In the genomic region with DNA sequence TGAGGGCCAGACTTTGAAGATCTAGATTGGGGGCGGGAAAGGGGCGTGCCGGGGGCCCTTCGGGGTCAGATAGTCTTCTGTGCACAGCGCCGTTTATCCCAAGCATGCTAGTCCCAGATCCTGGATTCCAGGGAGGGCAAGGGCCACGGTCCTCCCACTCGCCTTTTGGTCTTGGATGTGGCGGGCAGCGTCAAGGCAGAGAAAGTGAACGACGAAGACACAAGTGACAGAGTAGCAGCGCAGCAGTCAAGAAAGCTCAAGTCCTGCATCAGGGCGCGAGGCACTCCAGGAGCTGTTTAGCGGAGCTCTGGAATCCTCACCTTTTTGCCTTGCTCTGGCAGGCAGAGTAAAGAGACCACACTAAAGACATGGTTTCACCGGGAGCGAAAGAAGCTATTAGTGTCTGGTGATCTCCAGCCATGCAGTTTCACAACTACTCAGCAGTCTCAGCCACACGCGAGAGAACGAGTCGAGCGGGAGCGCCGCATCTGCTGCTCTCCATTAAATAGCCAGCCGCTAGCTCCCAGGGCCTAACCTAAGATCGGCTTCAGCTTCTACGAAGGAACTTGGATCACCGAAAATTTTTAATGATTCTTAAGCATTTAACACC, we compare ENCODE assay signal across 13 mouse cellular contexts. TPM values are rescaled to one million over a fixed set of nuclear protein-coding genes. Genes with fewer than 3 reads are reported as not detected.
DNase-seq lines count a peak whose midpoint lies in the region; ATAC-seq lines count a peak whose summit lies in the region.
"Had no signal": no experiment of that assay in that cellular context is flagged by ENCODE, and none has a peak within 500 bp of the region (broad histone marks: within the 10 kb centered on the region; RNA-seq: fewer than 3 reads in every experiment).

No protein-coding gene starts in this region.

- intact Hi-C loops in gastrocnemius, postnatal 36 days (cut with DNase I): no loop called here

- no peak for ATAC-seq in heart, embryonic 14.5 days (ENCODE audit: insufficient number of reproducible peaks, insufficient read depth, low FRiP score, low read depth)
- ATAC-seq in forebrain, embryonic 14.5 days: no peak
- ATAC-seq in limb, embryonic 13.5 days (ENCODE audit: low FRiP score, low read depth): no peak
- ATAC-seq in neural tube, embryonic 14.5 days (ENCODE audit: low read depth): no peak

- H3K9ac ChIP-seq in heart, embryonic 14.5 days (ENCODE audit: low read length): no peak overlapping the region
- no peak overlapping the region for H3K9ac ChIP-seq in forebrain, embryonic 14.5 days (ENCODE audit: low read length)
- no peak overlapping the region for H3K9ac ChIP-seq in limb, embryonic 13.5 days
- H3K9ac ChIP-seq in neural tube, embryonic 14.5 days (replicated peaks; ENCODE audit: low read depth, low read length): no peak overlapping the region

- no peaks in the 10 kb centered on the region for H3K9me3 ChIP-seq in heart, embryonic 14.5 days (ENCODE audit: control insufficient read depth, low read length)
- H3K9me3 ChIP-seq in forebrain, embryonic 14.5 days (replicated peaks; ENCODE audit: control insufficient read depth, low read length): no peaks in the 10 kb centered on the region
- H3K9me3 ChIP-seq in limb, embryonic 13.5 days: no peaks in the 10 kb centered on the region
- no peaks in the 10 kb centered on the region for H3K9me3 ChIP-seq in neural tube, embryonic 14.5 days (ENCODE audit: control insufficient read depth, low read length)

- H3K4me1 ChIP-seq in heart, embryonic 14.5 days (ENCODE audit: control insufficient read depth in 2 of 2, insufficient read depth in 2 of 2, low read length in 2 of 2): no peaks in the 10 kb centered on the region; a peak in 1 of 4 replicates
- no peaks in the 10 kb centered on the region for H3K4me1 ChIP-seq in forebrain, embryonic 14.5 days (ENCODE audit: control insufficient read depth, insufficient read depth, low read length)
- H3K4me1 ChIP-seq in limb, embryonic 13.5 days: no peaks in the 10 kb centered on the region
- no peaks in the 10 kb centered on the region for H3K4me1 ChIP-seq in neural tube, embryonic 14.5 days (ENCODE audit: control insufficient read depth, insufficient read depth, low read length)

- no peaks in the 10 kb centered on the region for H3K36me3 ChIP-seq in heart, embryonic 14.5 days (ENCODE audit: control insufficient read depth, insufficient read depth, low read length)
- H3K36me3 ChIP-seq in forebrain, embryonic 14.5 days (ENCODE audit: control insufficient read depth, insufficient read depth, low read length): no peaks in the 10 kb centered on the region
- no peaks in the 10 kb centered on the region for H3K36me3 ChIP-seq in limb, embryonic 13.5 days
- H3K36me3 ChIP-seq in neural tube, embryonic 14.5 days (ENCODE audit: control insufficient read depth, insufficient read depth, low read length): no peaks in the 10 kb centered on the region

- peak overlapping the region; percentile 23 for H3K4me2 ChIP-seq in heart, embryonic 14.5 days (ENCODE audit: low read length)
- H3K4me2 ChIP-seq in forebrain, embryonic 14.5 days (ENCODE audit: low read length): peak overlapping the region; percentile 37
- H3K4me2 ChIP-seq in limb, embryonic 13.5 days (replicated peaks): peak overlapping the region; percentile 46
- H3K4me2 ChIP-seq in neural tube, embryonic 14.5 days (ENCODE audit: low read depth, low read length): peak overlapping the region; percentile 24; the same call in 1 of the 2 replicates
- H3K4me2 ChIP-seq: liver, embryonic 11.5 days had no signal

- H3K27ac ChIP-seq in heart, embryonic 14.5 days (replicated peaks in 1 of 2; ENCODE audit: control insufficient read depth in 1 of 2, insufficient read depth in 1 of 2, low read depth in 2 of 2, low read length in 2 of 2): no peak overlapping the region
- no peak overlapping the region for H3K27ac ChIP-seq in forebrain, embryonic 14.5 days (ENCODE audit: low read depth, low read length)
- H3K27ac ChIP-seq in limb, embryonic 13.5 days: no peak overlapping the region
- no peak overlapping the region for H3K27ac ChIP-seq in neural tube, embryonic 14.5 days (ENCODE audit: low read depth, low read length)
- H3K27ac ChIP-seq: macrophage had no signal

- 18% methylated on average over 29 of the region's 29 CpGs for WGBS in heart, embryonic 14.5 days
- WGBS in forebrain, embryonic 14.5 days: 33% methylated on average over 29 of the region's 29 CpGs
- 17% methylated on average over 29 of the region's 29 CpGs for WGBS in limb, embryonic 13.5 days
- WGBS in neural tube, embryonic 14.5 days: 16% methylated on average over 29 of the region's 29 CpGs

- DNase-seq in heart, adult 9 months (ENCODE audit: low spot score in 2 of 2): no peak
- no peak for DNase-seq in forebrain, embryonic 14.5 days (ENCODE audit: low spot score)
- no peak for DNase-seq in spleen, adult 18-20 months
- DNase-seq in cerebellum, adult 18-20 months: no peak
- DNase-seq in gastrocnemius, postnatal 36 days: no peak
- DNase-seq: heart, postnatal 14 days; kidney, postnatal 36 days had no signal

- peaks cover 55% of the 10 kb centered on the region for H3K27me3 ChIP-seq in heart, embryonic 14.5 days (ENCODE audit: control insufficient read depth, insufficient read depth, low read length)
- H3K27me3 ChIP-seq in forebrain, embryonic 14.5 days (replicated peaks; ENCODE audit: control insufficient read depth, insufficient read depth, low read length): 0 out of 2 replicates have a peak, but pooled peaks cover 30% of the 10 kb centered on the region
- H3K27me3 ChIP-seq in limb, embryonic 13.5 days: peaks cover 75% of the 10 kb centered on the region
- H3K27me3 ChIP-seq in neural tube, embryonic 14.5 days (ENCODE audit: control insufficient read depth, insufficient read depth, low read length): no peaks in the 10 kb centered on the region; the same call in 1 of the 2 replicates

- H3K4me3 ChIP-seq in heart, embryonic 14.5 days (ENCODE audit: control insufficient read depth in 1 of 2, insufficient read depth in 1 of 2, low read depth in 1 of 2, low read length in 2 of 2): no peak overlapping the region; a peak in 1 of 4 replicates
- H3K4me3 ChIP-seq in forebrain, embryonic 14.5 days (ENCODE audit: low read depth, low read length): no peak overlapping the region
- H3K4me3 ChIP-seq in limb, embryonic 13.5 days: no peak overlapping the region; the same call in 1 of the 2 replicates
- no peak overlapping the region for H3K4me3 ChIP-seq in neural tube, embryonic 14.5 days (ENCODE audit: low read depth, low read length)

RNA-seq across cellular contexts. Expression of a gene that starts 7.1 kb away (rescaled TPM):
- 0.13 TPM in 1 of 2 replicates, not detected in the other for polyA plus RNA-seq in heart, embryonic 14.5 days (2014; fragmentation: Nextera tagmentation; extraction: Ambion mirVana)
- polyA plus RNA-seq in forebrain, embryonic 14.5 days (2014; fragmentation: Nextera tagmentation; extraction: Ambion mirVana): 19.4 and 19.8 TPM in 2 replicates
- 8.6 and 9.1 TPM in 2 replicates for polyA plus RNA-seq in limb, embryonic 13.5 days (2015; fragmentation: Nextera tagmentation; extraction: Ambion mirVana)
- polyA plus RNA-seq in neural tube, embryonic 14.5 days (2014; fragmentation: Nextera tagmentation; extraction: Ambion mirVana): 16.6 and 17.3 TPM in 2 replicates
- not detected for total RNA-seq in gastrocnemius, postnatal 36 days (2021)
- total RNA-seq: heart, postnatal 14 days had no signal
- polyA plus RNA-seq: C2C12, macrophage had no signal
